Mouse (Mus musculus) right cerebral cortex, adult 18-20 months (tissue): Measurements from ENCODE around the gene Chadl.

Source experiments
- DNase-seq: peaks from one replicate; pipeline ENCODE4 v3.0.0; 2022; ENCODE audit warnings: mixed read lengths

Gene Chadl

GRCm38 (mm10) chr15:81700161-81700560 is 3.1 kb upstream of the Chadl start:
- DNase-seq: no peak

GRCm38 (mm10) chr15:81698532-81698931 is 1.4 kb upstream of the Chadl start:
- no peak for DNase-seq

- no peak for DNase-seq
Measured at GRCm38 (mm10) chr15:81697847-81698246, 760 bp upstream of the Chadl start.

DNA sequence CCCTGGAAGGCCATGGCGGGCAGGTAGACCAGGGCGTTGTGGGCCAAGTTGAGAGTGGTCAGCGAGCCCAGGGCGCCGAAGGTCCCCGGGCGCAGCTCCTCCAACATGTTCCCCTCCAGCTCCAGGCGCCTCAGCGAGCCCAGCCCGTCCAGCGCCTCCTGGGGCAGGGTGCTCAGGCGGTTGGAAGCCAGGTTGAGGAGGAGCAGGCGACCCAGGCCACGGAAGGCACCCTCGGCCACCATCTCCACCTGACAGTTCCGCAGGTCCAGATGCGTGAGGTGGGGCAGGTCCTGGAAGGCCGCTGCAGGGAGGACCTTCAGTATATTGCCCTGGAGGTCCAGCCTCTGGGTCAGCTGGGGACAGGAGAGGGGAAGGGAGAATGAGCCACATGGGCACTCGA is 2.2 kb downstream of the Chadl start:
- DNase-seq: no peak

GRCm38 (mm10) chr15:81693967-81694881 is 2.9 kb downstream of the Chadl start:
- peak; percentile 74 for DNase-seq

DNA sequence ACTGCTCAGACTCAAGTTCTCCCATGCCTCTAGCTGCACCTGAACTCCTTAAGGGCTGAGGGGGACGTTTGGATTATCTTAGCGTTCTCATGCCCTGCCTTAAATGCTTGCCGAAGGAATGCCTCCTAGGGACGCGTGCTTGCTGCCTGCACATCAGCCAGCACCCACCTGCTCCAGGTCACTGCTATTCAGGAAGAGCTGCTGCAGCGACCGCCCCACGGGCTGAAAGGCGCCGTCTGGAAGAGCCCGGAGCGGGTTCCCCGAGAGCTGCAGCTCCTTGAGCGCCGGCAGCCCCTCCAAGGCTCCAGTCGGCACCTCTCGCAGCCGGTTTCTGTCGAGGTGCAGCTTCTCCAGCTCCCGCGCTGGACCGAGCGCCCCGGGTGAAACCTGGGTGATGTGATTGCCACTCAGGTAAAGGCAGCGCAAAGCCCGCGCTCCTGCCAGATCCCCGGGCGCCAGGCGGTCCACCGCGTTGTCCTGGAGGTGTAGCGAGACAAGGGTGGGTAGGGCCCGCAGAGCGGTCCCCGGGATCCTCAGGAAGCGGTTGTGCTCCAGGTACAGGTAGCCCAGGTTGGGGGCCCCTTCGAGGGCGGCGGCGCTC is 3.6 kb downstream of the Chadl start:
- no peak for DNase-seq

DNA sequence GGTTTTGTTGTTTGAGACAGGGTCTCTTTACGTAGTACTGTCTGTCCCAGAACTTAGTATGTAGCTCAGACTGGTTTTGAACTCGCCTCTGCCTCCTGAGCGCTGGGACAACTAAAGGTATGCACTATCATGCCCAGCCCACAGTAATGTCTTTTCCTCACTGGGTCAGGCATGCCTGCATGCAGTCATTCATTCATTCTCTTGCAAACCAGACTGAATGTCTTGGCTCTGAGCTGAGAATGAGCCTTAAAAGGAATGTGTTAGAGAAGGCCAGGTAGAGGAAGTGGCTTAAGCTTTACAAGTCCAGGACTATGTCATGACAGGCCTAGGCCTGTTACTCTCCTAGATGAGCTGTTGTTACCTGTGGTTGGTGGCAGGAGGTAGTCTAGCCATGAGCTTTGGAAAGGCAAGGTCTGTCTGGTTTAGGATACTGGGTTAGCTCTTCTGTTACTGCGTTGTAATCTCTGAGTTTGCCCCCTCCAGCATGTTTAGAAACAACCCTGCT is 16.7 kb downstream of the Chadl start:
- DNase-seq: no peak

DNA sequence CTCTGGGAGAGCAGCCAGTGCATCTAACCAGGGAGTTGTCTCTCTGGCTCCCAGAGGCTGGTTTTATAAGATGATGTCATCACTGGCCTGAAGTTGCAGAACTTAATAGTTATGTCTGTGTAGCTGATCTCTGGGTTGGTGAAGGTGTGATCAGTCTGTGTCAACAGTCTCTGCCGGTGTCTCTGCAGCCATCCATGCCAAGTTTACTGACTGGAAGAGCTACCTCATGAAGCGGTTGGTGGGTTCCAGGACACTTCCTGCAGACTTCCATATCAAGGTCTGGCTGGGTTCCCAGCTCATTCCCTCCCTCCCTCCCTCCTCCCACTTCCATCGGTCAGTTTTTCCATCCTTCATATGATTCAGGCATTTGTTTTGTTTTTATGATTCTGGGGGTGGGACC is 20.4 kb downstream of the Chadl start:
- no peak for DNase-seq

DNA sequence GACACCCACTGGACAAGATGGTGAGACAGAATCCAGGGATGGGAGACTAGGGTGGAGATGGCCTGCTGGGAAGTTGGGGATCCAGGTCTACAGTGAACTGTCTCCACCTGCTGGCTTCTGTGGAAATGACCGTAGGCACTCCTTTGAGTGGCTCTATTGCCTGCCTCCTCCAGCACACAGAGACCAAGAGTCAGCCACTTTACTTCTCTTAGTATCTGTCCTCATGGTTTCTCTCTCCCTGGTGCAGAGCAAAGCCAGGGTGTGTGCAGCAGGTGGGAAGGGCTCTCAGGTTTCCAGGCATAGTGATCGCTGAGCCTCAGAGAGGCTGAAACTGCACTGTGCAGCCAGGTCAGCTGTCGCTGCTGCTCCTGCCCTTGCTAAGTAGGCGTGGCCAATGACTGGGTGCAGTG is 26.9 kb downstream of the Chadl start:
- DNase-seq: no peak

DNA sequence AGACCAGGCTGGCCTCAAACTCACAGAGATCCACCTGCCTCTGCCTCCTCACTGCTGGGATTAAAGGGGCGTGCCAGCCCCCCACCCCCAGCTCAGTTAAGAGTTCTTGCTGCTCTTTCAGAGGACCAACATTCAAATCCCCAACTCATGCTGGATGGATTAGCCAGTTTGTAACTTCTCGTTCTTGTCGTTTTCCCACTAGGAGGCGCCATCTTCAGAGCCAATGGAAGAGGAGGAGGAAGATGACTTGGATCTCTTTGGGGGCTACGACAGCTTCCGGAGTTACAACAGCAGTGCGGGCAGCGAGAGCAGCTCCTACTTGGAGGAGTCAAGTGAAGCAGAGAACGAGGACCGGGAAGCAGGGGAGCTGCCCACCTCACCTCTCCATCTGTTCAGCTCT is 30.1 kb downstream of the Chadl start:
- DNase-seq: no peak

- DNase-seq: peak; percentile 94
Measured at GRCm38 (mm10) chr15:81663697-81664561, 33.2 kb downstream of the Chadl start, which contains the start of gene L3mbtl2. Gene L3mbtl2 (plus strand): TSS chr15:81663889.

GRCm38 (mm10) chr15:81663281-81663680 is 33.8 kb downstream of the Chadl start:
- DNase-seq: no peak

- DNase-seq: no peak
Measured at GRCm38 (mm10) chr15:81661701-81662100, 35.4 kb downstream of the Chadl start.

DNA sequence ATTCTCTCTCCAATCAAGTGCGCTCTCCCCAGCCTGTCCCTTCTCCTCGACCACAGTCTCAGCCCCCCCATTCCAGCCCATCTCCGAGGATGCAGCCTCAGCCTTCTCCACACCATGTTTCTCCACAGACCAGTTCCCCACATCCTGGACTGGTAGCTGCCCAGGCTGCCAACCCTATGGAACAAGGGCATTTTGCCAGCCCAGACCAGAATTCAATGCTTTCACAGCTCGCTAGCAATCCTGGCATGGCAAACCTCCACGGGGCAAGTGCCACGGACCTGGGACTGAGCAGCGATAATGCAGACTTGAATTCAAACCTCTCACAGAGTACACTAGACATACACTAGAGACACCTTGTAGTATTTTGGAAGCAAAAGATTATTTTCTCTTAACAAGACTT is 46.5 kb downstream of the Chadl start:
- DNase-seq: no peak

GRCm38 (mm10) chr15:81649516-81650455 is 47.3 kb downstream of the Chadl start:
- no peak for DNase-seq
